Mouse (Mus musculus): ENCODE data around the gene Filip1l.

DNA sequence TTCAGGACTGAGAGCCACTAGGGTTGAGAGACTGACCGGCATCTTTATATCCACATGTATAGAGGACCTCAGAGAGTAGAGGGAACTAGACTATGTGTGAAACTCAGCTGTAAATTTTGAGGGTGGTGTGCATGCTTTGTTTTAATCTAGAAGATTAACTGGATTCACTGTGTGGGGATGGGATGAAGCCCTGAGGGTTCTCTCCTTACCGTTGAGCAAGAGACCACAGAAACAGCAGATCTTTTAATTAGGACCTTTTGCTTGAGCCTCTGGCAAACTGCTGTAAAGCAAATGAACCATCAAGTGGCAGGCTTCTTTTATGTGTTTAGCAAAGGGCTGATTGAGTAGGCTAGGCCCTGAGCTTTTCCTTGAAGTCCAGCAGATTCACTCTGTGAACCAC, 103.1 kb downstream of the Filip1l start:
- TF ChIP-seq CTCF (IDR thresholded peaks at IDR 0.05; ENCODE audit: low read depth) (no peak), EP300 (optimal IDR thresholded peaks at IDR 0.05) (no peak)
